Mouse (Mus musculus): ENCODE measurements around the gene Cd3e.

DNA sequence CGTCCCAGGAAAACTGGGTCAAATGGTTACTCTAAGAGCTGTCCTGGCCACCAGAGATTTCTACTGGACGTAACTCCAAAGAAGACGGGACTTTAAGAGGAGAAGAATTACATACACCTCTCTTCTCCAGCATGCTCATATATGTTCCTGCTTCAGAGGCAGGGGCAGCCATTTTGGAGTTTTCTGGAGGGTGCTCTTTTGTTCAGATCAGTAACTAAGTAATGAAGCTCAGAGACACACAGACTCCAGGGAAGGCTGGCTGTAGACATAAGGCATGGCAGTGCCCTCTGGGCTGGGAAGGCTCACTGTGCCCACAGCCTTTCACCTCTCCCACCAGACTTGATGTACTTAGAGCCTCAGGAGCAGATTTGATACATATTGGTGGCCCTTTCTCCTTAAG lies 26.9 kb downstream of the Cd3e start:
- TF ChIP-seq CTCF (IDR thresholded peaks at IDR 0.05; ENCODE audit: insufficient read depth, low read length), result no peak
- no peak for TF ChIP-seq POLR2A (IDR thresholded peaks at IDR 0.05; ENCODE audit: borderline replicate concordance, extremely low read depth, low read depth, low read length)
